Mouse (Mus musculus) cerebellum, adult 9-11 months (tissue): Measurements from ENCODE around the gene Foxn1.

Experiments used
- DNase-seq: peaks from one replicate; pipeline ENCODE4 v3.0.0; 2022

Gene Foxn1

GRCm38 (mm10) chr11:78399680-78400079 lies 13.3 kb upstream of the Foxn1 start:
- peak; percentile 42 for DNase-seq

DNA sequence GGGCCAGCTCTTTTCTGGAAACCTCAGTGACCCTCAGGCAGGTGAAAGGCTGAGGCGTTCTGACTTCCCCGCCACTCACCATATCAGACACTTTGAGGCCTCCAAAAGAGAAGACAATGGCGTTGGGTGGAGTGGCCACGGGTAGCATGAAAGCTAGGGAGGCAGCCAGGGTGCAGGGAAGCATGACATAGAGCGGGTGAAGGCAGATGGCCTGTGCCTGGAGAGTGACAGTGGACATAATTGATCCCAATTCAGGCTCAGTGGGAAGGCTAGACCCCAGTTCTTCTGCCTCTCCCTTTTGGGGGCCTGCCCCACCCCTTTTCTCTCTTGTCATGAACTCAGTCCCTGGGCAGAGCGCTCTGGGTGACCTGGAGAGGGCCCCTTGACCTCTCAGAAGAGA lies 11.9 kb upstream of the Foxn1 start:
- DNase-seq, result no peak

DNA sequence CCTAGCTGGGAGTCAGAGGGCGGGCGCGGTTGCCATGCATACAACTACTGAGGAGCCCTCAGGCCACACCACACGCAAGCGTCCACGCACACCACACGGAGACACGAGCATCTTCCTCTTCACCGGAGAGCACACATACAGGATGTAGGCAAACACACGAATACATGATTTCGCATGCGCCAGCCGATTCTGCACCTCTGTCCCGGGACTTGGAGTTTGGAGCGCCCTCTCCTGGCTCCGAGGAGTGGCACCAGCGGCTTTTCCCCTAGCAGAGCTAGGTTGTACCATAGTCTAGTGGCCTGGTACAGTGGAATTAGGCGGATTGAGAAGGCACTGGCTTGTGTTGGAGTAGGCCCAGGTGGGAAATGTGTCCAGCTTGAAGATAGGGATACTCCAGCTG lies 11.0 kb upstream of the Foxn1 start:
- peak; percentile 52 for DNase-seq

DNA sequence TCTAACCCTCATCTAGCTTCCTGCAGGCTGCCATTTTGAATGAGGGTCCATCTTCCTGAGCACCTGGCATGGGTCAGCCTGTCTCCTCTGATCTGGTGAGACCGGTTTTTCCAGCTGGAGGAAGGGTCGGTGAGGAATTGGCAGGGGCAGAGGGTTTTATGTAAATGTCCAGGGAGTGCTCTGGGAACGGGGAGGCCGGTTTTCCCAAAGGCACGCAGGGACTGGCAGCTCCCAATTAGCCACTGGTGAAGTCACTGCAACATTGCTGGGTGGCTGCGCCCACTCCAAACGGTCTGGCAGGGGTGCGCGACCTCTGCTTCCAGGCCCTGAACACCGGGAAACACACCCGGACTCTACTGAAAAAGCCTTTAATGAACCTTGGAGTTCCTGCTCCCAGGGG lies 10.6 kb upstream of the Foxn1 start:
- no peak for DNase-seq

GRCm38 (mm10) chr11:78392728-78393127 lies 6.4 kb upstream of the Foxn1 start:
- DNase-seq, result no peak

GRCm38 (mm10) chr11:78385776-78386175 lies 582 bp downstream of the Foxn1 start:
- no peak for DNase-seq

- no peak for DNase-seq
Observed at GRCm38 (mm10) chr11:78382701-78383100, 3.7 kb downstream of the Foxn1 start.

GRCm38 (mm10) chr11:78382286-78382685 lies 4.1 kb downstream of the Foxn1 start:
- DNase-seq, result no peak

DNA sequence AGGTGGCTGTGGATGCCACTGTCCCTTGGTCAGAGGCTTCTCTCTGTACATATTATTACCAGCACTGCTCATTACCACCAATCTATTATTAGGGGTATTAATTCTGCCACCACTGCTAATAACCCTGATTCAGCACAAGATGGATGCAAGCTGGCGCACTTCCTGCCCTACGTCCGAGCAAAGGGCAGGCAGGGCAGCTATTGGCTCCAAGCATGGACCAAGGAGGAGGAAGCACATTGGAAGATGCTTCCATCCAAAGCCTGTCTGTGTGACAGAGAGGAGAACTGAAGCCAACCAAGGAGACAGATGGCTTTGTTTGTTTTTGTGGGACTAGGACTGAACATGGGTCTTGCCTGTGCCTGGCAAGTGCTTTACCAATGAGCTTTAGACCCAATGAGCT lies 5.4 kb downstream of the Foxn1 start:
- DNase-seq, result no peak

DNA sequence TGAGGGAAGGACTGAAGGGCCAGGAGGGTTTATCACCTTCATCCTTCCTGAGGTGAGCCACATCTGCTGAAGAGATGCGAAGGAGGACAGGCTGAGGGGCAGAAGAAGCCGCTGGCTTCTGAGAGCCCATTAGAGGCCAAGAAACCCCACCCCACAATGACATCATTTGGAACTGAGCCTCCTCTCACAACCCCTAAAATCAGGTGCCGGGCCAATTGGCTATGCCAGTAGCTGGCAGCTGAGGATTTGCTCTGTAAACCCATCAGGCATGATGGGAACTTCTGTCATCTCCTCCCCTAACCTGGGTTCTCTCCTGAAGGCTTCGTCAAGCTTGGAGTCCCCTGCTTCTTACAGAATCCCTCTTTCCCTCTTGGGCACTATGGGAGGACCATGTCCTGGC lies 6.0 kb downstream of the Foxn1 start:
- no peak for DNase-seq

DNA sequence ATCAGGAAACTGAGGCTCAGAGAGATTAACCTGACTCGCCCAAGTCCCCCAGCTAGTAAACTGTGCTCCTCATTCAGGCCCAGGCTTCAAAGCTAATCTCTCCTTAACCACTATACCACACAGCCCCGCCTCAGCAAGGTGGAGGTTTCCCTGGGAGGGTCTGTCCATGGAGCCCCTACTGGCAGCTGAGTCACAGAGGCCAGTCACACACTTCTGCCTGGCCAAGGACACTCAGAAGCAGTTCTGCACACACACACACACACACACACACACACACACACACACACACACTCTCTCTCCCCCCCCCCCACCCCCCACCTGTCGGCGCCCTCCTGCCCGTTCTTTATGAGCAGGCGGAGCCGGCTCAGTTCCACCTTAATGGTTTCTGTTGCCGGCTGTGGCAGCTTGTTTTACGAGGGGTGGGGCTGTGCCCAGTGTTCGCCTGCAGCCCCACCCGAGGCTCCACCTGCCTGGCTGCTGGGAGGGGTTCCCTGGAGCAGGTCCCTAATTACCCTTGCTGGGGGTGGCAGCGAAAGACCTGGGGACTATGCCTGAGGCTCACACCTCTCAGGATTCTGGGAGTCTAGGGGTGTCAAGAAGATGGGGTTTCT lies 8.7 kb downstream of the Foxn1 start:
- DNase-seq, result no peak

DNA sequence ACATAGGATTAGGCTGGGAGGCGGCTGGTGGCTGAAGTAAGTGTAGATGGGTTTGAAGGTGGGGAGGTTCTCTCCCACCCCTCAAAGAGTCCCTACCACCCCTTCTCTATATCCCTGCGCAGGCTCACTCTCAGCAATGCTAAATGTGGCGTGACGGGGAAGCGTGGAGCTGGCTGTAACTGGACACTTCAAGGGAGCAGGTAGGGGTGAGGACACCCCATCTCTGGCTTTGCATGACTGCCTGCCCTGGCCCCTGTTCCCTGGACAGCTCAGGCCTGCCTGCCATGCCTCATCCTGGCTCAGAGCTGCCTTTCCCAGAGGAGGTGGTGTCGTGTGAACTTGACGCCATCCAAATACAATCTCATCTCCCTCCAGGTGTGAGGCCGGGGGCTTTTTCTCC lies 12.2 kb downstream of the Foxn1 start:
- no peak for DNase-seq

DNA sequence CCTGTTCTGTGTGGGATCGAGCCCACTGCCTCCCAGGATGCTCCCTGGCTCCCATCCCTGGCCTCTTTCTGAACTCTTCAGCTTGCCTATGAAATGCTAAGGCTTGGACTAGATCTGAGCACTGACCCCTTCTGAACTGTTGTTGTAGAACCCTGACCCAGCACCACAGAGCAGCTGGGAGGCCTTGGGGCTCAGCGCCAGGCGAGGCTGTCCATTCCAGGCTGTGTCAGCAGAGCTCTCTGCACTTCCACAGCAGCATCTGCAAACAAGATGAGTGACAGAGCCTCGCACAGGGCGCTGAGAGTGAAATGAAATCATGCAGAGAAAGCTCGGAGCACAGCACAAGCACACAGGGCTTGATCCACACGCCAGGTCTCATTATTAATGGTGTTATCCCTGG lies 13.7 kb downstream of the Foxn1 start:
- DNase-seq, result no peak

DNA sequence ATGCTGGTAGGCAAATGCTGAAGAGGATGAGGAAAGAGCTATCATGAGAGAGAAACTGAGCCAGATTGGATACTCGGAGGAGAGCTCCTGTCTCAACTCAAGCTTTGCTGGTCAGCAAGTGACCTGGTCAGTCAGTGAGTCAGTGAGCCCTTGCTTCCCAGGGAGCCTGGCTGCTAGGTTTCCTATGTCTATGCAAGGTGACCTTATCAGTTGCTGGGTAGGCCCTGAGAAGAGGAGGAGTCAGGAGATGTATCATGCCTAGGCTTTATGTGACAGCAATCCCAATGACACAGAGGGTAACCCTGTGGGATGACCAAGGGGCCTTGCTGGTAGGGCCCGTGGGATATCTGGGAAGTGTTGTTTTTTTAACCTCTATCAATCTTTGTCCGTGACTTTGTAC lies 14.2 kb downstream of the Foxn1 start:
- DNase-seq, result no peak

DNA sequence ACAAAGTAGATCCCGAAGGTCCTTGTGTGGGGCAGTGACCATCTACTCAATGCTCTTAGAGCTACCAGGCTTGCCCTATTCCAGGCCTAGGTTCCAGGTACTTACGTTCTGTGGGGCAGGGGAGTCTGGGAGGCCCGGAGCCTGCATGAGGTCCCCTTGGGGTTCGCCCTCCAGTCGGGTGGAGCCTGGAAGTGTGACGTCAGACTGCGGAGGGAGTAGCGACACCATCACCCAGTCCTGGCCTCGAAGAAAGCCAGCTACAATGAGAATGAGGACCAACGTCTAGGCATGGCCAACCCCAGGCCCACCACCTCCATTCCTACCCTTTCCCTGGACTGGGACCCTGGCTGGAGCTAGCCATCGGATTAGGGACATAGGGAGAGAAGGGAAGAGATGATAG lies 14.6 kb downstream of the Foxn1 start:
- DNase-seq, result no peak

DNA sequence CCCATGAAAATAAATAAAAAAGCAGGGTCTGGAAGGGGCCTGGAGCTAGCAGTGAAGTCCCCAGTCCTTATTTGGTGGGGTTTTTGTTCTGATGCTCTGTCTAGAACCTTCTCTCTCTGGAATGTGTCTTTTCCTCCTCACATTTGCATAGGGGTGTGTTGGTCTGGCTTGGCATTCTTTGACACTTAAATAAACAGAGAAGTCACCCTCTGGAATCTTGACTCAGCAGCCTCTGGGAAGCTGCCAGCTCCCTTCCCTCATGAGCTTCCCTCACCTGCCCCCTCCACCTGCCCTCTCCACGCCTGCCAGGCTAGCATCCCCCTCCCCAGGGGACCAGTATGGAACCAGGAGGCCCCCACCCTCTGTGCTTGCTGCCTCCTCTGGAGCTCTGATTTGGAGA lies 16.0 kb downstream of the Foxn1 start:
- no peak for DNase-seq

DNA sequence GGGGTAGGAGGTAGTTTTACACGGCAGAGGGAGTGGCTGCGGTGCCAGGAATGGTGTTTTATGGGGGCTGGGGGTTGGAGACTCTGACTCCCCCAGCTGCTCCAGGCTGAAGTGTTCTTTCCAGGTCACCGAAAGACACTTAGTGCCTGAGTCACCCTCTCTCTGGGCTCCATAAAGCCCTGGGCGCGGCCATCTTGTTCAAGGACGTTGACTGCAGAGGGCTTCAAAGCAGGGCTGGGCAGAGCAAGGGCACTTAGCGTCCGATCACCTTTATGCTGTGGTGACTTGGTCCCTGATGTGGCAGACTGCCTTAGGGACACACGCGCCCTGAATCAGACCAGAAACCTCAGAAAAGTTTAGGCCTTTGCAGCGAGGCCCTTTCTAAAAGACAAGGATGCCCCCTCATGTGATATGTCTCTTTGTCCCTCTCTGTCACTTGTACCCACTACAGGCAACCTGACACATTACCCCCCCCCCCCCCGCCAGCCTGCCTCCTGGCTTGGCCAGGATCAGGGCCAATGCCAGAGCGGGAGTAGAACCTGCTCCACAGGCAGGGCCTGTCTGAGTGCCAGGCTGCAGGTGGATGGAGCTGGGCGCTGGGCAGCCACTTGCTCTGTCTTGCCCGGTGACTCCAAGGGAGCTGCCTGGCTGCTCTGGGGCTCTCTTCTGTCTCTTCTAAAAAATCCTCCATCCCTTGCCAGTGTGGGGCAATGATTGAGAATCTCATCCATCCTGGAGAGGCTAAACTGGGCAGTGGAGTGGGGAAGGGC lies 18.7 kb downstream of the Foxn1 start:
- DNase-seq, result no peak

GRCm38 (mm10) chr11:78364103-78364502 lies 22.3 kb downstream of the Foxn1 start:
- DNase-seq, result no peak

DNA sequence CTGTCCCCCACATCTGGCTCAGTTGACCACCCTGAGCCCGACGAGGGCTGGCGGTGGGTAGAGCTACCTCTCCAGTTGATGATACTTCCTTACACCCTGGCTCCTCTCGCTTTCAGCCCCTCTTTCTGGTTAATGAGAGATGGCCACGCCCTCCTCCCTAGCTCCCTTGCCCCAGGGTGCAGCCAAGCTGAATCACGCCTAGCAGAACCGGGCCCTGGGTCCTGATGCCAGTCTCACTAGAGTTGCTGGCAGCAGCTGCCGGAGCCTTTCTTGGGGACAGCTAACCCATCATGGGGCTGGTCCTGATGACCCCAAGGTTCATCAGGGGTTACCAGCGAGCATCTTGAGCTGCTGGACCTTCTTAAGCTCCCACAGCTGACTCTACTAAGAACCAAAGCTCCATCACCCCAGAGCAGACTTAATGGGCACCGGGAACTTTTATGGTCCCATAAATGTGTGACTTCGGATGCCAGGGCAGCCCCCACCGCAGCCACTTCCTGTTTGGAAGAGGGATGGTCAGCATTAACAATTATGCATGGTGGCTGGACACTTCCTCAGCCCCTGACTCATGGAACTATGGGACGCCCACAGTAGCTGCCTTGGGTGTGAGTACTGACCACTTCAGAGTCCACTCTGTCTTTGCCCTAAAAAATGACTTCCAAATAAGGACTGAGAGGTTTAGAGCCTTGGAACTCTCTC lies 22.9 kb downstream of the Foxn1 start:
- DNase-seq, result no peak

DNA sequence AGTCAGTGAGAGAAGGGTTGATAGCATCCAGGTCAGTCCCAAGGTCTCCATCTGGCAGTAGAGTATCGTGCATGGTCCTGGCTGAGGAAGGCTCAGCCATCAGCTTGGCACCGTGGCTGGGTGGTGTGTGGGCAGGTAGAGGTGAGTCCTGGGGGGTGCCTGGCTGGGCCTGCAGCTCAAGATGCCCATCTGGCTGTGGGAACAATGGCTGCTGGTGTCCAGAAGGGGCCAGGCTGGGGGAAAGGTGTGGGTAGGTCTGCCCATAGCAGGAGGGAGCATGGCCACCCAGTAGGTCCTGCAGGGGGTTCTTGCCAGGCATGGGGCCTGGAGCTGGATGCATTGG lies 25.6 kb downstream of the Foxn1 start:
- DNase-seq, result no peak

DNA sequence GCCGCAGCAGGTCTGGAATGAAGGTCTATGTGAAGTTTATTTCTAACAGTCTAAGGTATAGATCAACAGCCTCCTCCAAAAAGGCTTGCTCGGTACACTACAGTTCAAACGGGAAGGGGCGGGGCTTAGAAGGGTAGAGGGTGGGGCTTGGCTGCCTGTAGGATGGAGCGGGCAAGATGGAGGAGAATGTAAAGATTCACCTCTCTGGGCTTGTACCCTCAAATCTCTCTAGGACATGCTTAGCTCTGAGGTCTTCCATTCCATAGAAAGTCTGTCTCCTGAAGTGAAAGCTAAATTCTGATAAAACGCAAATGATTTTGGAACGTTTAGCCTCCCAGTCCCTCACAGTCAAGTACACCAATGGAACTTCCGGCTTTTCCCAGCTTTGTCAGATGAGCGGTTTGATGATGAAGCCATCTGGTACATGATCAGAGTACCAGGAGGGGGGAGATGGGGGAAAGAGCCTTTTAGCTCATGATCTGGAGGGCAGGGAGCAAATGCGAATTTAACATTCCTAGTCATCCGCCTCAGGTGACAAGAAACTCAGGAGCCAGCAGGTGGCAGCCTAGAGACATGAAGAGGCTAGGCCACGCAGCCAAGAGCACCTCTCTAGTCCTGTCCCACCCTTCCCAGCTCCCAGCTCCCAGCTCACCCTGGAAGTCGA lies 26.1 kb downstream of the Foxn1 start:
- peak; percentile 72 for DNase-seq

GRCm38 (mm10) chr11:78358330-78359007 lies 27.9 kb downstream of the Foxn1 start:
- DNase-seq, result peak; percentile 31
